Mouse (Mus musculus) left cerebral cortex, postnatal 4 days (tissue): ENCODE data around the gene Col4a5. TPM values are rescaled to one million over a fixed set of nuclear protein-coding genes. Genes with fewer than 3 reads are reported as not detected.

ENCODE experiments used
- DNase-seq: peaks from one replicate; pipeline ENCODE4 v3.0.0-alpha.2; 2022
- intact Hi-C: fragments of 180-260 bp; cut with DNase I; formaldehyde crosslinking; loops from one replicate; pipeline ENCODE4 v1.15.1; 2025
- total RNA-seq, 2 experiments: library from RNA; stranded (reverse); gene quantifications; 2 replicates each; pipeline ENCODE4 v1.2.3; 2021

Gene Col4a5
- 1 to 10 TPM; 8.3 to 9.8 TPM for total RNA-seq

GRCm38 (mm10) chrX:141475110-141475509, at the start of gene Col4a5:
TSS of gene Col4a5 (plus strand) at chrX:141475385.
- intact Hi-C loops = no loop called here
- DNase-seq = peak; percentile 72

DNA sequence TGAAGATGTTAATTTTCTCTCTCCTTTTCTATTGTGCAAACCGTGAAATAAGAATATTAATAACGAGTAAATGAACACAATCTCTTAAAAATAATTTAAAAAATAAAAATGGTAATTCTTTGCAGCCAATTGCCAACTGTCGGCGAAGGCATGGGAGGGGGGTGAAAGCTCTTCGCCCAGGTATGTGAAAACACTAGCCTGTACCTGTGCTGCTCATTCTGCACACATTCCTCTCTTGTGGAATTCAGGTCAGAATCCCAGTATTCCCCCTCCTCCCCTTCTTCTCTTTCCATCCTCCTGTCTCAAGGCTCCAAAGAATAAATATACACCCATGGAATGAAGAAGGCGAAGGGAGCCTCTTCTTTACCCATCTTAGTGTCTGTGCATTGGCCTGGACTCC, 38.4 kb upstream of the Col4a5 start:
- DNase-seq = no peak
- intact Hi-C loops = no loop called here

DNA sequence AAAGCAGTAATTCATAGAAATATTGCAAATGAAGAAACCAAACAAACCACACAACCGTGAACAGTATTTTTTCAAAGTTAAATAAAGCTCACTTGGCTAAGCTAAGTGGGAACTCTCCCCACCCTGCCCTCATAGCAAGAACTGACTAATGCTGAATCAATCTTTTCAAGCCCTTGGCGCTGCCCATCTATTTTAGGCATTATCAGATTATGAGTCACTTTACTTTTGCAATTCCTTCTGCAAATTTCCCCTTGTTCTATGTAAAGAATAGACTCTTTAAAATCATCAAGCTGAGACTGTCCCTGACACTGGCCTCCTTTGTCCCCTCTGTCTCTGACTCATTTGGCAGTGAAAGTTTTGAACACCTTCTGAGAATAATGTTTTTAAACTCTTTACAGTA, 35.8 kb upstream of the Col4a5 start:
- intact Hi-C loops = no loop called here
- no peak for DNase-seq

DNA sequence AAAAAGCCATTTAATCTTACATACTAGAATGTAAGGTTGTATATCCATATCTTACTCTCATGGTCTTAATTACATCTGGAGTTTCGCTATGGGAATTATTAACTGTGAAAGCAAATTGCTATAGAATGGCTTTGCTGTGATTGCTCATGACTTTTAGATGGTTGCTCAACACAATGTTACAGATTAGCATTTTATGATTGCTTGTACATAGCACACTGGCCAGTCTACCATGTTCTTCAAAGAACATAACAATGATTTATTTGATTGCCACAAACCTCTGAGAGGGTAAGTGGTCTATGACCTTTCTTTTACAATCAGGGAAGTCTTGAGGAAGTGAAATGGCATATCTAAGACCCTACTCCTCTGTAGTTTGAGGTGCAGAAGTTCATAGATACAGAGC, 27.2 kb upstream of the Col4a5 start:
- DNase-seq = no peak
- intact Hi-C loops = no loop called here

DNA sequence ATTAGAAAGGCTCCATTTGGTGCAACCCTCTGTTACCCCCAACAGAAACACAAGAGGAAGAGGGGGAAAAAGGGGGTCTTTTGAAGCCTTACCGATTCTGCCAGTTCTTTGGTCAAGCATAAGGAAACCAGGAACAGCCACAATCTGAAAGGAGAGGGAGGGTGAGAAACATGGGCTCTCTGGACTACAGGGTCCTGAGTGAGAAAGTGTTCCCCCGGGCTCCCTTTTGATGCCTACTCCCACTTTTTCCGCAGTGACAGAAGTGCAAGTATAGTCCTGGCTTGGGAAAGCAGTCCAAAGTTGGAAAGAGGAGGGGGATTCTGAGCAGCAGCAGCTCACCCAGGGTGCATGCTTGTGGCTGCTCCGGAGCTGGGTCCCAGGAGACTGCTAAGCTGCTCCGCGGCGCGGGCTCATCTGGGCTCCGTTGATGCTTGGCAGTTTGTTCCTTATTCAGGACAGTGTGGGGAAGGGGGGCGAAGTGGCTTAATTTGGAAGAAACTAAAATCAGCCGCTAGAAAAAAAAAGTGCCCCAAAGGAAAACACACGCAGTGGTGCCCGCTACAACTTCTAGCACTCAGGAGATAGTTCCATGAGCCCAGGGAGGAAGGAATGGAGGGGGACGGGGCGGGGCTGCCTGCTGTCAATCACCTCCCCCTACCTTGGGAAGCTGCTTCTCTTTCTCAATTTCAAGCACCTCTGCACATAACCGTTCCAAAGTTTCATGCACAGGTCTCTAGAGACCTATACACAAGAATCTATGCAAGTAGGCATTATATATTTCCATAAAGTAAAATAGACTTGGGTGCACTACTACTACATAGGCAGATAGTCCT, 1.5 kb upstream of the Col4a5 start, which contains the start of gene Col4a6:
Gene Col4a6, minus strand, starts transcription at position 607 of the 833 bp plus-strand sequence.
- DNase-seq = peak; percentile 8
- intact Hi-C loops = no loop called here

DNA sequence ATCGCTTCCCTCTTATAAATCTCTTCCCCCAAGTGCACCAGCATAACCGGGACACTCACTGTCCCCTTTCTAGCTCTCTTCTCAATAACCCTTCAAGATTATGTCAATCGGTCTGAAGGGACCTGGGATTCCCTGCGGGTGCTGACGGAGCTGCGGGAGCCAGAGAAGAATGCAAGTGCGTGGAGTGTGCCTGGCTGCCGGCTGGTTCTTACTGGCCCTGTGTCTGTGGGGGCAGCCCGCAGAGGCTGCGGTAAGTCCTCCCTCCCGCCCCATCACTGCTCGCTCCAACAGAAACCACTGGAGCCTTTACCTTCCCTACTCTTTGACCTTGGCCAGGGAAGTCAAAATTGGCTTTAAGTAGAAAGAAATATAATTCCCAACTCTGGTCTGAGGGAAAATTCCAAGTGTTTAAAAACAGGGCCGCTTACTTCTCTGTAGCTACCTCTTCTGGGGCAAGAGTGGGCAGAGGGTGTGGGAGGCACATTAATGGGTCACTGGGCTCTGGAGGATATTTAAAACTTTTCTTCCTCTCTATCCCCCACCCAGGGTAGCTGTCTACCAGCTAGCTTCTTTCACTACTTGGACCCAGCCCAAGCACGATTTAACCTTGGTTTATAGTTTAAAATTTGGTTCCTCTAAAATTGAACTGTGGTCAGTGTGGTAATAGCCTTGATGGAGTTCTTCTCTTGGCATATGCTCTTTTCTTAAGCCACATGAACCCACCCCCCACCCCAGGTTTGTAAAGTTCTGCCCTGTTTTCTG, 562 bp downstream of the Col4a5 start:
- peak; percentile 5 for DNase-seq
- intact Hi-C loops = no loop called here

DNA sequence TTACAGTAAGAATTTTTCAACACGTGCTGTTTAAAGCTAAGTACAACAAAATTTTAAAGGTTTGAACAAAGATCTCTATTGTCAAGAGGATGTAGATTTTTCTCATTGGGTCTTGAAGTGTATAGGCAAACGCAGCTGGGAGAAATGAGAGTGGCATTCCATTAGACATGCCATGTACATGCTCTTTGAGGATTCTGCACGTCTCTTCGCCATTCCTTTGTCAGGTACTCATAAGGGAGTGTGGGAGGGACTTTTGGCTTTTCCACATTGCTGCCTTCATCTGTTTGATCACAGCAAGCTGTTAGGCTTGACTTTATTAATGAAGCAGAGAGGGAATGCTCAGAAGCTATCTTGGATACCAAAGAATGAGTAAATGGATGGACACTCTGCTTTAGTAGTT, 19.4 kb downstream of the Col4a5 start:
- intact Hi-C loops = no loop called here
- no peak for DNase-seq

DNA sequence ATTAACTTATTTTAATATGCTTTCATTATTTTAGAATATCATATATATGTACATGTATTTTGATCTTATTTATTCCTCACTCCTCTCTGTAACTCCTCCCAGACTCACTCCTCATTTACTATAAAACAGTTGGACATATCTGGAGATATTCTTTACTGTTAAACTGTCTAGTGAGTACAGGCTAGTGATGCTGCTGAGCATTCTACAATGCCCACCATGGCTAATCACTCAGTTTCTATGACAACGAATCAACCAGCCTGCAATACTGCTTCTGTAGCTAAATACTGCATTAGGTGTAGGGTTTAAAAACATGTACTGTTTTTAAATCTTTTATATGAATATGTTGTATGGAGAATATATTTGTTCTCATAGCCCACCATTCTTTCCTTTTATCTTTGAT, 27.9 kb downstream of the Col4a5 start:
- DNase-seq = no peak
- intact Hi-C loops = no loop called here

DNA sequence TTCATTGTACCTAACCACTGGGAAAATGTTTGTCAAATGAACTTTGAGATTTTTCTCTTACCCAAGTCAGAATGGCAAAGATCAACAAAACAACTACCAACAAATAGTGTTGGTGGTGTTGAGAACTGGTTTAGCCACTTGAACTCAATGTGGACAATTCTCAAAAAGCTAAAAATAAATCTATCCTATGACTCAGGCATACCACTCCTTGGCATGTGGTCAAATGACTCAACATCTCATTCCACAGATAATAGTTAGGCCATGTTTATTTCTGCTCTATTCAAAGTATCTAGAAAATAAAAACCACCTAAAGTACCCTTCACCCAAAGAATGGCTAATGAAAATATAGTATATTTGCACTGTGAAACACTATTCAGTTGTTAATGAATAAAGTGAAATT, 58.3 kb downstream of the Col4a5 start:
- no peak for DNase-seq
- intact Hi-C loops = no loop called here

- intact Hi-C loops = no loop called here
- no peak for DNase-seq
Measured at GRCm38 (mm10) chrX:141547471-141547870, 72.3 kb downstream of the Col4a5 start.

DNA sequence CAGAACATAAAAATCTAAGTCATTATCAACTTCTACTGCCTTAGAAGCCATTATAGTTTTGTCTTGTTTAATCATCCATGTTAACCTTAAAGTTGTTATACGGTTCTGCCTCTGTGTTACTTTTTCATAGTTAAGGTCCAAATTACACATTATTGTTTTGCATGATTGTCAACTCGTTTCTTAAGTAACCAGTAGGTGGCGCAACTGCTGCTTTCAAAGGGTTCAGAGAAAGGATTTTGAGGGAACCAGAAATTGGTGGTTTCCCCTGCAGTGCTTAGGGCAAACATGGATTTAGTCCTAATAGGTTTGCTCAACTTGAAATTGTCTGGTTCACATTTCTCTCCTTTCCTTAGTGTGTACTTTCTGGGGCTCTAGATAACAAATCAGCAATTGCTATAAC, 115.1 kb downstream of the Col4a5 start:
- intact Hi-C loops = no loop called here
- peak; percentile 1 for DNase-seq

- DNase-seq = peak; percentile 25
- intact Hi-C loops = no loop called here
Measured at GRCm38 (mm10) chrX:141721725-141722124, 246.5 kb downstream of the Col4a5 start.

DNA sequence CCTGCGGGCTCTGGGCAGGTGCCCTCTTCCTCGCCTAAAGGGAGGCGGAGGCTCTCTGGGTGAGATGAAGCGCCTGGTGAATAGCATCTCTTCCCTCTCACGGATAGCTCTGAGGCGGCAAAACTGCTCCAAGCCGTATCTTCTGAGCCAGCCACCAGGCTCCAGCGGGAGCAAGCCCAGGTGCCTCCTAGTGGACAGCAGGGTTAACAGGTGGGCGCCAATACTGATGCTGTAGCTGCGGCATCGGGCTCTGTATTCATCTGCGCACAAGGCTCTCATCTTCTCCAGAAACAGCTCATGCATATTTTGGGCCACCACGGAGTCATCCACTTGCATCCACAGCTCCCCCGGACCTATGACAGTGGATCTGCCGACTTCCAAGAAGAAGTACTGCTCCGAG, 248.8 kb downstream of the Col4a5 start:
- peak; percentile 2 for DNase-seq
- intact Hi-C loops = no loop called here

GRCm38 (mm10) chrX:141724391-141724891, 249.3 kb downstream of the Col4a5 start:
- intact Hi-C loops = no loop called here
- peak; percentile 2 for DNase-seq

DNA sequence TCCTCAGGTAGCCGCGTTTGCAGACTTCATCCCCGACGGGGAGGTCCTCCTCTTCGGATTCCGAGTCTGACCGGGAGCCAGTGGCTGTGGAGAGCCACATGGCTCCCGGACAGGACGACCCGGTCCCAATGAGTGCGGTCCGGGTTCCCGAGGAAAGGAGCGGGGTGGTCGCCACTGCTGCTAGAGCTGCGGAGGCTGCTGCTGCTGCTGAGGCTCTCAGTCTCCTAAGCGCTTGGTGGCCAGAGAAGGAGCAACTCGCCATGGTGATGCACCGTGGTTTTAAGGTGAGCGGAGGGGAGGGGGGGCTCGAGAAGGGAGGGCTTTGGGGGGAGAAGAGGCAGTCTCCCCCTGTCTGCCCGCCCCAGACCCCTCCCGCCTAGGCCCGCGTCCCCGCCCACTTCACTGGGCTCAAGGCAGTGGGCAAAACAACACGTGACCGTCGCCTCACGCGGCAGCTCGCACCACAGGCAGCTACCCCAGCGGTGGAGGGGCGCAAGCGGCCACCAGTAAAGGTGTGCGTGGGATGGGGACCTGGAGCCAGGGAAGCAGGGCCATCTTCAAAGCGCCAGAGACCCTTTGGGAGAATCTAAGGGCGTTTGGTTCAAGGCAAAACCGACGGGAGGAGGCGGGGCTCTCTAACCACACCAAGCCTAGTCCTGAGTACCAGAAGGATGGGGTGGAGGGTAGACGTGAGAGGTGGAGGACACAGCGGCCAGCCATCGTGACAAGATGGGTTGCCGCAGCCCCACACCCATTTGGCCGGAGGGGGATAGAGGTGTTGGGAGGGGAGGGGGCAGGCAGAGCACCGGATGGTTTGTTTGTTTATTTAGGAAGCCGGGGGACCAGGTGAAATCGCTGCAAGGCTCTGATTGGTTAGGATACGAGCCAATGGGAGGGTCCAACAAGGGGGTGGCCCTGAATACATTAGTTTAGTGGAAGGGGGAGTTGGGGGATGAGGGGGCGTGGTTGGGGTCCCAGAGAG, 250.0 kb downstream of the Col4a5 start, which contains the start of gene Irs4:
Gene Irs4, minus strand, starts transcription at position 327 of the 982 bp plus-strand sequence.
- DNase-seq = peak; percentile 25
- intact Hi-C loops = no loop called here

GRCm38 (mm10) chrX:141729570-141729969, 254.4 kb downstream of the Col4a5 start:
- DNase-seq = no peak
- intact Hi-C loops = no loop called here
